Mouse (Mus musculus) liver, adult 2 months (tissue): Measurements from ENCODE around the gene Clhc1.

Source experiments
- CTCF ChIP-seq: fragments of 200-500 bp; IDR thresholded peaks from 2 replicates; pipeline ENCODE4 v1.5.1; 2011; ENCODE audit warnings: low read depth, low read length, control low read depth
- POLR2A ChIP-seq: fragments of 200-500 bp; IDR thresholded peaks from 2 replicates; pipeline ENCODE4 v1.6.1; 2011; ENCODE audit warnings: low read length, control low read depth; ENCODE audit not compliant: insufficient read depth; ENCODE audit errors: extremely low read depth

DNA sequence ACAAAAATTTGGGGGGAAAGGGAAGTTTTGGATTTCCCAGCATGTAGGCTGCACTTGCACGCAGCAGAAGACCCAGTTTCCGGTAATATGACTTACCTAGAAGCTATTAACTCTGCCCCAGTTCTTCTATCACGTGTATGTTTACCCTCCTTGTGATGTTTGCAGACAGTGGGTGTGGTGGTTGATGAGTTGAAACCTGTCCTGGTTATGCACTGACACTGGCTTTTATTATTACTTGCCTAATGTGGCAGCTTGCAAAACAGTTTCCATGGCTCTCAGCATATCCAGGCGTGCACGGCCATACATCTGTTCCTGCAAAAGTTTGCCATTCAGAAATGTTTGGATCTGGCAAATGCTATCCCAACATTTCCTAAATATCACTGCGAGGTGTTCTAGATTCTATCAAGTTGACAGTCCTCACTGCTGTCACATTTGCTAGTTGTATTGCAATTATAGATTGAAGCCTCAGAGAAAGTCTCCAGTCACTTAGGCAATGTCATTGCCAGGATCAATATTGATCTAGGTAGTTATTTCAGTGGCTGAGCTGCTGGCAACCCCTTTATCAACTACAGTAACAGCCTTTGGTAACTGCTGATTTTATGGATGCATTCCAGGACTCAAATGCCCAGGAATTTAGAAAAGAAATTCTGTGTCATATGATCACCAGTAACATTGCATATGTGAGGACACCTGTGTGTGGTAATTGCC lies 66.6 kb downstream of the Clhc1 start:
- no peak for TF ChIP-seq CTCF
- TF ChIP-seq POLR2A, result no peak
